Mouse (Mus musculus): ENCODE data around the gene Lrriq3. TPM values are rescaled to one million over a fixed set of nuclear protein-coding genes. Genes with fewer than 3 reads are reported as not detected.

The Lrriq3 gene
- total RNA-seq (2021): under 1 TPM; 0.22 to 0.43 TPM
- long read RNA-seq, experiment 1, partial matches to known transcripts: 0 of 1 reads
- long read RNA-seq, experiment 1, other reads (novel, unspliced or antisense): 0 of 1 reads
- long read RNA-seq, experiment 2: 0 reads

DNA sequence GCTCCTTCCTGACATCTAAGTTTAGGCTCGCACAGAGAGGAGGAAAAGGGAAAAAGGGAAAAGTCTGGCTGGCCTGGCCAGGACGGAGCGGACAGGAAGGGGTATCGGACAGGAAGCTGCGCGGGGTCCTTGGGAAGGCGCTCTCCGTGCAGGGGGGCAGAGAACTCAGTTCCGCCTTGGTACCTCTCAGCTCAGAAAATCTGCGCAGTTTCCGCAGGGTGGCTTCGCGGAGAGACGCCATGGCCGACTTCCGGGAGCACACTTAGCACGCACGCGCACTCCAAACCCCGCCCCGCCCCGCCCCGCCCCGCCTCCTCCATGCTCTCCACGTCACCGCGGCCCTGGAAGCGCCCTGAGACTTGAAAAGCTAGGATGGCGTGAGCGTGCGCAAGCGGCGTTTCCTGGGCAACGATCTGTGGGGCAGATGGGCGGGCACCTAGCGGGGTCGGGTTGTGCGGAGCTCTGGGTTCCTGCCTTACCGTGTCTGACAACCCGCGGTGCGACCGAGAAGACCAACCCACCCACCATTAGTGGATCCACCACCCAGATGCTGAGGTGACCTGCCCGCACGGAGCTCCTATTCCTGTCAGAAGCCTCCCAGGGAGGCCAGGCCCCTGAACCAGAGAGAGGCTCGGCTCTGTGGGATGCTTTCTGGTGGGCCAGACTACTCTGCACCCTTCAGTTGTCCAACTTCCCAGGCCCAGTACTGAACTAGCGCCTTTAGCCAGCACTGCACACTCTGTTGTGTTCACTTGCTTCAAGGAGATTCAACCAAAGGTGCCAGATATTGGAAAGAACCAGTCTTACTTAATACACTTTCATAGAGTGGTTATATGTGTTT, at the start of gene Lrriq3, which contains the start of gene Fpgt:
Lrriq3 (plus strand) TSS at position 319 of the 841 bp plus-strand sequence.
Fpgt (minus strand) TSS at position 288 of the 841 bp plus-strand sequence.
- intact Hi-C loops (cut with DNase I): loop anchor here (5.0 kb wide), 2 partner anchors 36 to 496 kb away; partner anchors contain the start of genes Cryz, Tnni3k and Tyw3
- peak; percentile 87 to 91 for DNase-seq

DNA sequence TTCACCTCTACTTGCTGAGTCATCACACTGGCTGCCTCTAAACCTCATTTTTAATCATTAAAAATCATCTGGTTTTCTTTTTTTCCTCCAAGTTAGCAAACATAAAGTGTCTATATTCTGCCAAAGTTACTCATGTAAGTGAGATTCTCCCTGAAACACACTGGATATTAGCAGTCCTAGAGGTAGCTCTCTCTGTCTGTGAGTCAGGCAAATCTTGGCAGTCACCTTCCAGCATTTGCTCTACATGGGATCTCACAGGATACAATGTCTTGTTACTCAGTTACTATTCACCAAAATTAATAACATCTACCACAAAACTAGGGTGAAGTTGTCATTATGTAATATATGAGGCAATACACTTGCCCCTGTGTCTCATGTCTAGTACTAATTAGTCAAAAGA, 41.2 kb upstream of the Lrriq3 start:
- no peak for DNase-seq
- intact Hi-C loops (cut with DNase I): no loop called here

DNA sequence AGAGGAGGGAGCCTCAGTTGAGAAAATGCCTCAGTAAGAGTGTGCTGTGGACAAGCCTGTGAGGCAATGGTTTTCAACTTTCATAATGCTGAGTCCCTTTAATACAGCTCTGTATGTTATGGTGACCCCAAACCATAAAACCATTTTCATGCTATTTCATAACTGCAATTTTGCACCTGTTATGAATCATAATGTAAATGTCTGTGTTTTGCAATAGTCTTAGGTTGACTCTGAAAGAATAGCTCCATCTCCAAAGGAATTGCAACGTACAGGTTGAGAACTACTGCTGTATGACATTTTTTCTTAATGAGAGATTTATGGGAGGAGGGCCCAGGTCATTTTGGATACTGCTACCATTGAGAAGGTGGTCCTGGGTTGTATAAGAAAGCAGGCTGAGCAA, 40.0 kb upstream of the Lrriq3 start:
- intact Hi-C loops (cut with DNase I): no loop called here
- DNase-seq: no peak

DNA sequence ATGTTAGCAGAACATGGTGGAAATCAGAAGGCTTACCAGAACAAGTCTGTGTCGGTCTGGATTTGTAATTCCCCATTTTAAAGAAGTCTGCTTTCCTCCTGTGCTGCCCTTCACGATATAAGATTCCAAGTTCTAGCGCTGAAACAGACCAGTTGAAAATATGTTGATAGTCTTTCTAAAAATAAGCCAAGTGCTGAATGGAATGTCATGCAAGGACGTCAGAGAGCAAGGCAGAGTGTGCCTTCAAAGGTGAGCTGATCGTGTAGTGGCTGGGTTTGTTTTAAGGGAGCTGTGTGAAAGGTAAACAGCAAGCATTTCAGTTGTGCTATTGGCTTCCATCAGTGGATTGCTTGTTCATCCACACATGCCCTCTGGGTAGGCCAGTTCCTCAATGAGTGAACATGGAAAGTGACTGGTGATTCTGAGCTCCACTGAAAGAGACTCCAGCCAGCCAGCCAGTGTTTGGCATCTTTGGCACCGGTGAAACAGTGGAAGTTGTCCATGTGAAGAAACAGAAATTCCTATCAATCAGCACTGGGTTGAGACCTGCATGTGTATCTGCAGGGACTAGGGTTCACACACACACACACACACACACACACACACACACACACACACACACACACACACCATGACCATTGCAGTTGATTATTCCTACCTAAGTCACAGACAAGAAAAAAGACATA, 37.9 kb upstream of the Lrriq3 start, which contains the start of gene Tnni3k:
Tnni3k (minus strand) TSS at position 177 of the 686 bp plus-strand sequence.
- intact Hi-C loops (cut with DNase I): loop anchor here (5.0 kb wide), 1 partner anchor 37 kb away; the partner anchor contains the start of genes Fpgt and Lrriq3
- peak; percentile 6 to 33 for DNase-seq

DNA sequence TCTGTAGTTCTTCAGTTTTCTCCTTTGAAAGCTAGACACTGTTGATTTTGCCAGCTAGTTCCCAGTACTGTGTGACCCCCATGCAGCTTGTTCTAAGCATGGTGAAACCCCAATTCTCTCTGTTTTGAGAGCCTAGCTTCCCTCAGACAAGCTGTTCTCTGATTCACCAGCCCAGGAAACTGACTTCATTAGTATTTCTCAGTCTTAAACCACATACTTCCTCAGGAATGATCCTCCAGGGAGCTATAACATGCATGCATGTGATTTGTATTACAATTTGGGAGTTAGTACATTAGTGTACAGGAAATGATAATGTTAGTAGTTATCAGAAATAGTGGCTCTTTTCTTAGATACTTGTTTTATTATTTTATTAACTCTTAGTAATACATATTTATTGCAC, 36.6 kb upstream of the Lrriq3 start:
- intact Hi-C loops (cut with DNase I): loop anchor here (5.0 kb wide), 1 partner anchor 36 kb away; the partner anchor contains the start of genes Fpgt and Lrriq3
- no peak for DNase-seq

DNA sequence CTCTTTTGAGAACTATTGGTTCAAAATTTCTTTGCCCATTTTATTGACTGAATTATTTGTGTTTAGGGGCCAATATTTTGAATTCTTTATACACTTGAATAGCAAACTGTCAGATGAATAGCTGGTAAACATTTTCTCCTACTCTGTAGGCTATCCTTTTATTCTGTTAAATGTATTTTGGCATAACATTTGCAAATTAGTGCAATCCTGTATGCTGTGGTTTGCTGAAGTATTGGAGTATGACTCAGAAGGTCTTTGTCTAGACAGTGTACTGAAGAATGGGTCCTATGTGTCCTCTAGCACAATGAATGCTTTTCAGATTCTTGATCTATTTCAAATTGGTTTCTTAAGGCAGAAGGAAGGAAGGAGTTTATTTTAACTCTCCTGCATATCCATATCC, 35.7 kb upstream of the Lrriq3 start:
- intact Hi-C loops (cut with DNase I): loop anchor here (5.0 kb wide), 1 partner anchor 35 kb away; the partner anchor contains the start of genes Fpgt and Lrriq3
- DNase-seq: no peak

DNA sequence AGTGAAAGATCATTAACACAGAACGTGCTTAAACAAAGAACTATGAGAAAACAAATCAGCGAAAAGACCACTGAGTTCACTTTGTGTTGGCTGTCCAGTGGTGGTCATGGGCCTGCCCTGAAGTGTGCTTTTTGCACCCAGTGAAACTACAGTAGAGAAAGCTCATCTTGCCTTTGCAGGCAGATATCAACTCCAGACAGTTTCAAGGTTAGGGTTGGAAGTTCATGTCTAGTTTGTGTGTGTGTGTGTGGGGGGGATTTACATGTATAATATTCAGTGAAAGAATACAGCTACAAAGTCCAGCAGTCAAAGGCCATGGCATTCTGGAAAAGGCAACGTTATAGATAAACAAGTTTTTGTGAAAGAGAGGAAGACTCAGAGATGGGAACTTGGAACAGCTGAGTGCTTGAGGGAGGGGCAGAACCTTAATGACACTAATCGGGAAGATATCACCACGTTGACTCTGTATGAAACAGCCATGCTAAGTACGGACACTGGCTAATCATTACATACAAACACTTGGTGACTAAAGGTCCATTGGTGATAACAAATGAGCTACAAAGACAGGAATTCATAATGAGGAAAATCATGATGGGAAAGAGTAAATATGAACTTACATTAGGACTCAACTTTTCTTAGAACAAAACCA, 34.3 kb upstream of the Lrriq3 start:
- intact Hi-C loops (cut with DNase I): loop anchor here (5.0 kb wide), 1 partner anchor 33 kb away; the partner anchor contains the start of genes Fpgt and Lrriq3
- DNase-seq: no peak

DNA sequence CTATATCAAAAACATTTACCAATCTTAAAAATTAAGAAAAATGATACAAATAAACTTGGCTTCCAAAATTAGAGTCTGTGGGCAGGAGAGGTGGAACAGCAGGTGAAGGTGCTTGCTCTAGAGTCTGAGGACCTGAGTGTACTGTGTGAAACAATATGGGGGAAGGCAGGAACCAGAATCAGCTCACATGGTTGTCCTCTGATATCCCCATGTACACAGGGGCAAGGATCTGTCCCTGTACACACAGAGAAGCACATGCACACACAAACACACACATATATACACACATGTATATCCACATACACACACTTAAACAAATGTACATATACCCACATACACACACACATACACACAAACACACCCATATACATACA, 33.8 kb upstream of the Lrriq3 start:
- intact Hi-C loops (cut with DNase I): loop anchor here (5.0 kb wide), 1 partner anchor 33 kb away; the partner anchor contains the start of genes Fpgt and Lrriq3
- DNase-seq: no peak

DNA sequence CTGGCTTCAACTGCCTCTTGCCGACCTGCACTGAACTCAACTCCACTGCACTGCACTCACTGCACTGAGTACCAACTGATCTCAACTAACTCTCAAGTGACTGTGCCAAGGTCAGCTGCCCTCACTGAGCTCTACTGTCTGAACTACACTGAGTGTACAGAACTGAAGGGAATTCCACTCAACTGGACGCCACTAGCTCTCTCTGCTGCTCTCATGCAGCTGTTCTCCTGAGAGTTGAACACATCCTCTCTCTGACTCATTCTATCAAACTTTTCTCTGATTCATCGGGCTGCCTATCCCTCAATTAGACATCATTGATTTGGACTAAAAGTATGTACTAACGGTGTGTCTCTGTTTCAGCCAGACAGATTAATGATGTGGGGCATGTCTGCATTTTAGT, 15.3 kb upstream of the Lrriq3 start:
- no peak for DNase-seq
- intact Hi-C loops (cut with DNase I): no loop called here

DNA sequence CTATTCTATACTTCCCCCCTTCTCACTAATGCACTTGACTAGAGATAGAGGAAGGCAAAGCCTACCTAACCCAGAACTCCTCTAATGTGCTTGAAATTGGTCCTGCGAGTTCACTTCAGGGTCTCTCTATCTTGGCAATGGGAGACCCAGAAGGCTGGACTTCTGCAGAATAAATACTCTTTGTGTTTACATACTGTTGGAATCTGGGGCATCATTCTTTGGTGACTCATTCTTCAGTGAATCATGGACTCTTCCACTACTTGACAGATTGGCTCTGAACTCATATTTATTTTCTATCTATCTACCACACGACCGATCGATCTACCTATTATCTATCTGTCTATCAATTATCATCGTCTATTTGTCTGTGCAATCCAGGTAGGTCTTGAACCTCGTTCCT, 1.2 kb upstream of the Lrriq3 start:
- DNase-seq: no peak
- intact Hi-C loops (cut with DNase I): loop anchor here (5.0 kb wide), 2 partner anchors 35 to 495 kb away; partner anchors contain the start of genes Cryz, Tnni3k and Tyw3

DNA sequence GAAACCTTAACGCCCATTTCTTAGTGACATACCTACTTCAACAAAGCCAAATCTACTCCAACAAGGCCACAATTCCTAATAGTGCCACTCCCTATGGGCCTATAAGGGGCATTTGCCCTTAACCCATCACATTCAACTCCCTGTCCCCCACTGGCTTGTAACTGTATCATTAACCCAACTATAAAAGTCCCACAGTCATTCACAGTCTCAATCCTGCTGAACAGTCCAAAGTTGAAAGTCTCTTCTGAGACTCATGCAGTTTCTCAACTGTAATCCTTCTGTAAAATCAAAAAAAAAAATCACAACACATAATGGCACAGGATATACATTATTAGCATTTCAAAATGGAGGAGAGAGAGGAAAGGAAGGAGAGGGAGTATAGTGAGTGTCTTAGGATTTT, 6.0 kb downstream of the Lrriq3 start:
- intact Hi-C loops (cut with DNase I): no loop called here

DNA sequence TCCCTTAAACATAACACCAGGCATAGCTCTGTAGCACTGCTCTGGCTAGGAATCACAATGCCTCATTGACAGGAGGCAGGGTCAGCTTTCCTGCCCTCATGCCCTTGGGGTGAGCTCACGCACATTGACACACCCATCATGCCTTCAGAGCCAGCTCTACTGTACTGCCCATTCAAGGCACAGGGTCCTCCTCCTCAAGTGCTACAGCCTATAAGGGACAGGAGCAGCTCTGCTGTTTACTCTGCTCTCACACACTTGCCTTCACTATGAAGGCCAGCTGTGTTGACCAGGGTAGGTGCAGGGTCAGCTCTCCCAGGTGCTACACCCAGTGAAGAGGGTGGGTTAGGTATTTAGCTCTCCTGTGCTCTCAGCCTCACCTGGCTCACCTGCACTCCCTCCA, 12.7 kb downstream of the Lrriq3 start:
- no peak for DNase-seq
- intact Hi-C loops (cut with DNase I): no loop called here

More for the DNA sequence above, 6.0 kb downstream of the Lrriq3 start:
- no peak for DNase-seq

DNA sequence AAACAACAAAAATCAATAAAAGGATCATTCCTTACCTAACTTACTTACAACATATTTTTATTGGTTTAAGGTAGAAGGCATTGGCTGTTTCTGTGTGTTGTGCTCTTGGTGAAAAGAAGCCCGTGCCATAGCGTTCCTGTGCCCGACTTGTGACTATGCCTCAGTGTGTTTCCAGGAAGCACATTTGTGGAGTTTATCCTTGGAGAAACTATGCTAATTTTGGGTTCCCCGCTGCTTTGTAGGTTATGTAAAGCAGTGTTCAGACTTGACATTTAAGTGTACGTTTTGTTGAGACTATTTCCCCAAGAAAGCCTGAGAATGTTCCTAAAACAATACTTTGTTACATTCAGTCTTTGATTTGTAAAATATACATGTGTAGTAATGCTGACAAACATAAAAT, 44.5 kb downstream of the Lrriq3 start:
- intact Hi-C loops (cut with DNase I): no loop called here
- DNase-seq: no peak

DNA sequence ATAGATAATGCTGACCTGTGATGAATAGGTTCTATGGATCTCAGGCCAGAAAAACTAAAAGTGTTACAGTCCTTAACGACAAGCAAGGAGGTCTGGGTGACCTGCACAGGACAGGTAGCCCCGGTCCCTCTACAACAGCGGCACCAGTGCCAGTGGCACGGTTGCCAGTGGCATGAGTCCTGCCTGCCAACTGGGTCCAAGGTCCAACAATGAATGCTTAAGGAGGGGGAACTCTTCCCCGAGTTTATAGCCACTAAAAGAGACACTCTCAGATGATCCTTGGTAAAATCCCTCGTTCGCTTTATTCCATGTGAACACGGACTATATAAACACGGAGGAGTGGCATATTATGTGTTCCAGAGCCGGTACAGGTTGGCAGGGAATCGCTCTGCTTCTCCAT, 47.8 kb downstream of the Lrriq3 start:
- intact Hi-C loops (cut with DNase I): no loop called here
- no peak for DNase-seq

DNA sequence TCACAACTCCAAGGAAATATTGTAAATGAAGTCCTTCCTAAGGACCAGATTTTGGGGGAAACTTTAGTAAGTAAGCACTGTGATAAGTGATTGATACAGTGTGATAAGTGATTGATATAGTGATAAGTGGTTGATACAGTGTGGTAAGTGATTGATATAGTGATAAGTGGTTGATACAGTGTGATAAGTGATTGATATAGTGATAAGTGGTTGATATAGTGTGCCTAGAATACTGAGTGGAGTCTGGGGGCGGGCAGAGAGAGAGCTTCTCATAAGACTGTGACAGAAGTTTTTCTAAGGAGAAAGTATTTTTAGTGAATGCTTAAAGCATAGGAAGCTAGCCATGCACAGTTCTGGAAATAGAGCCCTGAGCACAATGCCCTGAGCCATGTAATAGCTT, 51.1 kb downstream of the Lrriq3 start:
- DNase-seq: no peak
- intact Hi-C loops (cut with DNase I): no loop called here

DNA sequence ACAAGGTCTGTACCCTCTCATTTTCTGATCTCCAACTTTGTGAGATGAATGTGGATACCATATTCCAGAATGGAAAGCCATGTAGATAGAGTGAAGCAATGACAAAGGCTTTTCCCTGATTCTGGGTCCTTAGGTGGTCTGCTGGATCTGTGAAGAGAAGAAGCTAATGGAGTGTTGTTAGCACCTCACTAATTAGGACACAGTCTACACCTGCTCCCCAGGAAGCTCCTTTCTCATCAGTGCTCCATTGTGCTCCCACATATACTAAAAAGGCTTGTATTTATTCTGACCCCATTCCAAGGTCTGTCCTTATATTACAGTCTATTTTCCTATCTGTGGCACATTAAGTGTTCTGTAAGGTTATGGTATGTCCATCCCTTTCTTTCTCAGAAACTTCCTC, 68.6 kb downstream of the Lrriq3 start:
- DNase-seq: no peak
- intact Hi-C loops (cut with DNase I): no loop called here

DNA sequence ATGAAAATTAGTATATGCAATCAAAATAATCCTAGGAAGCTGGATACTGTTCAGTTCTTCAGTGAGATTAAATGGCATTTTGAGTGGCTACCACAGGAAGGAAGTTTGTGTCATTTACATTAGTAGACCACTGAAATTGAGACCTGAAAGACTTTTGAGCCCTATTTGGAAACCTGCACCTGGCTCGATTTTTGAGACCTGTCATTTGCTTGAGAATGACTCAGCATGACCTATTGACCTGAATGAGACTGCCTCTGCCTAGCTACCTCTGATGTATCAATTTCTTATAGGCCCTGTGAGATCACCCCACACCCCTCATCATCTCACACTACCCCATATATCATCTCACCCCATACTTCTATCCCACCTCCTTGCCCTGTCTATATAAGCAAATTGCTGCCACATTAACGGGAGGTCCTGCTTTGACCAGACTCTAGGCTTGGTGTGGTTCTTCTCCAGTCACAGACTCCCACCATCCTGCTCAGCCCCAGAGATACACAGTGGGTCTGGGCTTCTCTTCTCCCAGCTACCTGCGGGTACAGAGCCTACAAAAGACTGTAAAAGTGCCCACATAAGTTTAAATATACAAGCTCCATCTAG, 87.2 kb downstream of the Lrriq3 start:
- intact Hi-C loops (cut with DNase I): no loop called here
- no peak for DNase-seq

DNA sequence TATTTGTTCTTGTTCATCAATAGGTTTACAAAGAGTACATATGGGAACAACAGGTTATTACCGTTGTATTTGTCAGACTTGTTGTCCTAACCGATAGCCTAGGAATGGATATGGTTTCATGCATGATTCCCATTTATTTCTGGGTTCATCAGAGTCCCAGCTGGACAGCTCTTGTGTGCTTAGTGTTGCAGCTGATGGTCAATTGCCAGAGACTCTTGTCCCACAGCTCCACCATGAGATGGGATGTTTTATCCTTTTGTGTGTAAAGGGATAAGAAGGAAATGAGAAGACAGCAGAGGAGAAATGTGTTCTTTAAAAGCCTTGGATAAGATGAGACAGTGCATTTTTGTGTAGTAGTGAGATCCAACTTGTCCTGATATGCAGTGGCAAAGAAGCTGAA, 93.2 kb downstream of the Lrriq3 start:
- intact Hi-C loops (cut with DNase I): no loop called here
- no peak for DNase-seq

DNA sequence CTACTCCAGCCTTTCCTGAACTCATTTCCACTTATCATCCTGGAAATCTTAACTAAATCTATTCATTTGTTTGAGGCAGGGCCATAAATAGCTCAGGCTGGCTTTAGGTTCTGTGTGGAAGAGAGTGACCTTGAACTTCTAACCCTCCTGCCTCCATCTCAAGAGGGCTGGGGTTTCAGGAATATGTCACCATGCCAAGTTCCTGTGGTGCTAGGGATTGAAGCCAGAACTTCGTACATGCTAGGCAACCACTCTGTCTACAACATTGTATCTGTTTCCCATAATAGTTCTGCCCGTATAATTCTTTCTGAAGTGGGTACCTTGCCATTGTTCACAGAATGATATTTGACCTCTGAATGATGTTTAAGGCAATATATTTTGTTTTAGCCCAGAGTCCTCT, 95.6 kb downstream of the Lrriq3 start:
- intact Hi-C loops (cut with DNase I): no loop called here
- DNase-seq: peak in 1 of 2 experiments; percentile 11

DNA sequence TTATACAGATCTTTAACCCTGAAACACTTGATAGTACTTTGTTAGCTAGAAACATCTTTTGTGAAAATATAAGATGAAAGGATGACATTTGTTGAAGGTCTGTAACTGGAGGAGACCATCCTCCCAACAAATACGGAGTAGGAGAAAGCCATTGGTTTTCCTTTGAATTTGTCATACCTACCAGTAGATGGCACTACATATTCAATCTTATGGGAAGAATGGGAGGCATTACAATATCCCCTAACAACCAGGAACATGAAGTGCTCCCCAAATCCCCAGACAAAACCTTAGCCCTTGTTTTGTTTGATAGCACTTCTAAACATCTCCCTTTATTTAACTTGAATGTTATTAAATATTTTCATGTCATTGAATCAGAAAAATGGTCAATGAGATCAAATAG, 141.7 kb downstream of the Lrriq3 start:
- intact Hi-C loops (cut with DNase I): no loop called here

More for the DNA sequence above, 141.7 kb downstream of the Lrriq3 start:
- no peak for DNase-seq

All from heart, postnatal 14 days (tissue).